Mouse (Mus musculus) B cell, adult 67 days (primary cell): ENCODE measurements around the gene Smim9. TPM values are rescaled to one million over a fixed set of nuclear protein-coding genes. Genes with fewer than 3 reads are reported as not detected.

ENCODE experiments used
- total RNA-seq, 2 experiments: library from RNA; stranded (reverse); gene quantifications; 4 replicates each; pipeline ENCODE4 v1.2.4; 2023

Smim9 gene
- total RNA-seq, result not detected

DNA sequence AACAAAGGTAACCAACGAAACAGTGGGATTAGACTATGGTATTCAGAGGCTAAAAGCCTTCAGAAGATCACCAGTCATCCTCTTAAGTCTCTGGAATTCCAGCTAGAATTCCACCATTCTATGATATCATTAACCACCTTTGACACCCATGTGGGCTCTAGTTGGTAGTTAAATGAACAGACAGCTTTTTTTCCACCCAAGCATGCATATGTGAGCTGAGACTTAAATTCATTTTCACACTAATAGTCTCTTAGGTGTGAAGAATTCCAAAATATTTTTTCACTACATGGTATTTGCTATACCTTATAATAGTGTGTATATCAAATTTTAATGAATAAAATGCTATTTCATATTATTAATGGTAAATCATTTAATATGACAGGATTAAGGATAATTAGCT lies at the start of gene Smim9:
TSS of gene Smim9 (minus strand) at position 101 of the 400 bp plus-strand sequence.

GRCm38 (mm10) chrX:75130467-75131160 lies 33.0 kb downstream of the Smim9 start, which contains the start of gene Mpp1:
Gene Mpp1, minus strand, starts transcription at chrX:75131016.

Other genes starting within 250 kb of the Smim9 start
- 10 to 100 TPM; 12.2 to 12.6 TPM for gene Gab3, start 78.3 kb downstream of the Smim9 start, total RNA-seq
- gene Dkc1, start 67.9 kb downstream of the Smim9 start, total RNA-seq, result 10 to 100 TPM; 71.0 to 77.5 TPM
- gene Mpp1, start 32.8 kb downstream of the Smim9 start, total RNA-seq, result 10 to 100 TPM; 42.5 to 50.9 TPM
- gene Fundc2, start 218.6 kb upstream of the Smim9 start, total RNA-seq, result 10 to 100 TPM; 20.5 to 35.3 TPM
- gene F8, start 218.8 kb upstream of the Smim9 start, total RNA-seq, result under 1 TPM; 0.46 to 0.62 TPM